Mouse (Mus musculus) CH12.LX (cell line): ENCODE measurements around the gene Rrp8. TPM values are rescaled to one million over a fixed set of nuclear protein-coding genes. Genes with fewer than 3 reads are reported as not detected.
A peak's percentile ranks its signal among the peaks of the same experiment; 100 is the strongest.

Source experiments
- DNase-seq: peaks from one replicate; pipeline ENCODE4 v3.0.0-alpha.2; 2013; ENCODE audit errors: extremely low read depth
- H3K27ac ChIP-seq: 2 replicates; pipeline ENCODE4 v1.5.1; 2012; ENCODE audit warnings: low read depth, mild to moderate bottlenecking, control low read depth, moderate library complexity; ENCODE audit not compliant: insufficient read depth
- H3K27me3 ChIP-seq: replicated peaks from 2 replicates; pipeline ENCODE3; 2012; ENCODE audit warnings: inconsistent platforms
- H3K36me3 ChIP-seq, 2 experiments: replicated peaks in 1 of 2; 2 replicates each; pipeline versions ENCODE3 to v1.6.1; 2012; ENCODE audit warnings: inconsistent platforms in 1 of 2, low read length in 1 of 2, mild to moderate bottlenecking in 1 of 2, mixed read lengths in 1 of 2, moderate library complexity in 1 of 2; ENCODE audit not compliant: control insufficient read depth in 1 of 2, insufficient read depth in 1 of 2
- H3K4me1 ChIP-seq, 2 experiments: 2 replicates each; pipeline ENCODE4 v1.6.1; 2012; ENCODE audit warnings: inconsistent platforms in 1 of 2, moderate library complexity in 1 of 2; ENCODE audit not compliant: insufficient read depth in 2 of 2, control insufficient read depth in 1 of 2
- H3K4me2 ChIP-seq: 2 replicates; pipeline ENCODE4 v1.6.1; 2012; ENCODE audit warnings: low read depth, mild to moderate bottlenecking, control low read depth; ENCODE audit not compliant: poor library complexity, insufficient read depth, severe bottlenecking
- H3K4me3 ChIP-seq, 3 experiments: fragments of 150-350 bp in 1 of 3; sonication (generic) in 1 of 3; replicated peaks in 1 of 3; 2 replicates each; pipeline versions ENCODE3 to v1.5.1; 2011 to 2012; ENCODE audit warnings: low read depth in 2 of 3, low read length in 2 of 3, mild to moderate bottlenecking in 2 of 3, moderate library complexity in 2 of 3, control low read depth in 1 of 3, improper control_type of control experiment in 1 of 3, inconsistent platforms in 1 of 3, mixed read lengths in 1 of 3; ENCODE audit not compliant: poor library complexity in 1 of 3
- H3K79me2 ChIP-seq: replicated peaks from 2 replicates; pipeline ENCODE4 v1.6.1; 2012; ENCODE audit warnings: mild to moderate bottlenecking, moderate library complexity; ENCODE audit not compliant: control insufficient read depth, poor library complexity, insufficient read depth, severe bottlenecking; ENCODE audit errors: extremely low read depth
- H3K9ac ChIP-seq: 2 replicates; pipeline ENCODE4 v1.6.1; 2012; ENCODE audit warnings: low read depth, mild to moderate bottlenecking, control low read depth, moderate library complexity; ENCODE audit not compliant: insufficient read depth
- H3K9me3 ChIP-seq: replicated peaks from 2 replicates; pipeline ENCODE3; 2012; ENCODE audit warnings: low read length, inconsistent platforms, mixed read lengths
- CHD1 ChIP-seq: IDR thresholded peaks from 2 replicates; pipeline ENCODE4 v1.6.1; 2012; ENCODE audit warnings: low read depth, low read length, improper control_type of control experiment, inconsistent platforms
- CHD2 ChIP-seq: IDR thresholded peaks from 2 replicates; pipeline ENCODE4 v1.6.1; 2011; ENCODE audit warnings: low read length, improper control_type of control experiment
- E2F4 ChIP-seq: IDR thresholded peaks from 2 replicates; pipeline ENCODE4 v1.6.1; 2011; ENCODE audit warnings: low read depth, low read length, improper control_type of control experiment; ENCODE audit not compliant: insufficient replicate concordance
- HCFC1 ChIP-seq: IDR thresholded peaks from 2 replicates; pipeline ENCODE4 v1.6.1; 2012; ENCODE audit warnings: low read depth, mild to moderate bottlenecking, inconsistent platforms, low read length, improper control_type of control experiment
- IRF4 ChIP-seq: IDR thresholded peaks from 2 replicates; pipeline ENCODE4 v1.6.1; 2014; ENCODE audit warnings: low read depth, mild to moderate bottlenecking, inconsistent platforms, low read length, improper control_type of control experiment
- JUN ChIP-seq: IDR thresholded peaks from 2 replicates; pipeline ENCODE4 v1.6.1; 2011; ENCODE audit warnings: low read depth, mild to moderate bottlenecking, low read length, improper control_type of control experiment, moderate library complexity; ENCODE audit not compliant: insufficient read depth
- MXI1 ChIP-seq: IDR thresholded peaks from 2 replicates; pipeline ENCODE4 v1.6.1; 2011; ENCODE audit warnings: mild to moderate bottlenecking, low read depth, low read length, improper control_type of control experiment
- NELFE ChIP-seq: IDR thresholded peaks from 2 replicates; pipeline ENCODE4 v1.6.1; 2011; ENCODE audit warnings: low read depth, low read length, improper control_type of control experiment
- POLR2A ChIP-seq: IDR thresholded peaks from 2 replicates; pipeline ENCODE4 v1.6.1; 2011; ENCODE audit warnings: low read depth, mild to moderate bottlenecking, improper control_type of control experiment, low read length
- POLR2AphosphoS2 ChIP-seq: IDR thresholded peaks from 2 replicates; pipeline ENCODE4 v1.6.1; 2011; ENCODE audit warnings: low read depth, low read length, improper control_type of control experiment
- RAD21 ChIP-seq: IDR thresholded peaks from 2 replicates; pipeline ENCODE4 v1.6.1; 2011; ENCODE audit warnings: low read depth, mild to moderate bottlenecking, low read length, improper control_type of control experiment, moderate library complexity
- RCOR1 ChIP-seq: conservative IDR thresholded peaks from 2 replicates; pipeline ENCODE4 v1.6.1; 2012; ENCODE audit warnings: low read depth, mild to moderate bottlenecking, inconsistent platforms, low read length, improper control_type of control experiment
- SIN3A ChIP-seq: IDR thresholded peaks from 2 replicates; pipeline ENCODE4 v1.6.1; 2012; ENCODE audit warnings: low read length, improper control_type of control experiment, inconsistent platforms
- TBP ChIP-seq: conservative IDR thresholded peaks from 2 replicates; pipeline ENCODE4 v1.6.1; 2011; ENCODE audit warnings: low read depth, low read length, improper control_type of control experiment
- TCF12 ChIP-seq: IDR thresholded peaks from 2 replicates; pipeline ENCODE4 v1.6.1; 2014; ENCODE audit warnings: low read depth, mild to moderate bottlenecking, inconsistent platforms, low read length, improper control_type of control experiment
- UBTF ChIP-seq: IDR thresholded peaks from 2 replicates; pipeline ENCODE4 v1.6.1; 2012; ENCODE audit warnings: low read depth, mild to moderate bottlenecking, inconsistent platforms, low read length, improper control_type of control experiment, moderate library complexity
- USF1 ChIP-seq: IDR thresholded peaks from 2 replicates; pipeline ENCODE4 v1.6.1; 2014; ENCODE audit warnings: low read depth, mild to moderate bottlenecking, inconsistent platforms, low read length, improper control_type of control experiment
- USF2 ChIP-seq: conservative IDR thresholded peaks from 2 replicates; pipeline ENCODE4 v1.6.1; 2011; ENCODE audit warnings: low read depth, low read length, improper control_type of control experiment
- ZC3H11A ChIP-seq: IDR thresholded peaks from 2 replicates; pipeline ENCODE4 v1.6.1; 2012; ENCODE audit warnings: low read depth, mild to moderate bottlenecking, inconsistent platforms, low read length, improper control_type of control experiment
- ZNF384 ChIP-seq: IDR thresholded peaks from 2 replicates; pipeline ENCODE4 v1.6.1; 2012; ENCODE audit warnings: low read depth, low read length, improper control_type of control experiment, inconsistent platforms
- dilution Hi-C: fragments of 300-500 bp; cut with MboI; formaldehyde crosslinking; loops from 2 replicates; pipeline ENCODE4 v1.14.3; 2020; ENCODE audit warnings: low sequenced_read_pairs; ENCODE audit not compliant: extremely low pct_unique_long_range_greater_than_20kb, extremely low pct_ligation_motif_present
- in situ Hi-C: fragments of 300-500 bp; cut with MboI; formaldehyde crosslinking; loops from 3 replicates; pipeline ENCODE4 v1.14.3; 2019; ENCODE audit warnings: low sequenced_read_pairs, low pct_ligation_motif_present, low pct_unique_long_range_greater_than_20kb, mixed read lengths
- polyA plus RNA-seq: library from polyadenylated mRNA; unstranded; fragments of >175 nt; gene quantifications from 2 replicates; pipeline ENCODE4 v1.2.1, GENCODE M21; 2012; ENCODE audit warnings: low read depth; ENCODE audit not compliant: insufficient read length
- total RNA-seq, 2 experiments: library from RNA; depleted of rRNA; stranded (reverse); fragments of 300-350 nt in 1 of 2; fragments of >200 nt in 1 of 2; gene quantifications; 2 replicates each; pipeline ENCODE4 v1.2.3; 2012 to 2014

Rrp8 gene
- total RNA-seq (2012; rRNA removed) (28.7 and 43.7 TPM in 2 replicates), total RNA-seq (2014; rRNA removed) (57.3 and 66.0 TPM in 2 replicates), polyA plus RNA-seq (84.2 and 133 TPM in 2 replicates)

DNA sequence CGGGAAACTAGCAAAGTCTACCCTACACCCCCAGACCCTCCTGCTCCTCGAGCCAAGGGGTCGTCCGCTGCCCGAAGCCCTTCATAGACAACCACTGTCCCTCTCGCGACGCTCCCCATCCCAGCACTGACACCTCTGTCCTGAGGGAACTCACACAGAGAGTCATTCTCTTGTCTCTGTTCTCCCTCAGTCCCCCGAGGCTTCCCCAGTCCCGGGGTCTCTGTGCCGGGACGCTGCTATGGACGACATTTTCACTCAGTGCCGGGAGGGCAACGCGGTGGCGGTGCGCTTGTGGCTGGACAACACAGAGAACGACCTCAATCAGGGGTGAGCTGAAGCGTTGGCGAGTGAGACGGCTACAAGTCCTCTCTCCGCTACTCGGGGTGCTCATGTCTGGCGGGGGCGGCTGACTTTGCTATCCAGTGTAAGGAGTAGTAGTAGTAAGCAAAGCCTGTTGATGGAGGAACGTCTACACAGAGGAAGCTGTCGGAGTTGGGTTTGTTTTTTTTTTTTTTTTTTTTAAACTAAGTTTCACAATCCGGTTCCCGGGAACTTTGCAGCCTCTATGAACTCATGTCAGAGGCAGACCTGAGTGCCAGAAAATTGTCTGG lies at the start of gene Rrp8:
TSS of gene Rrp8 (minus strand) at position 475 of the 611 bp plus-strand sequence.
- no peaks in the 10 kb centered on the region for H3K9me3 ChIP-seq
- in situ Hi-C loops (no loop called here), dilution Hi-C loops (no loop called here)
- H3K79me2 ChIP-seq: peaks cover 24% of the 10 kb centered on the region
- H3K4me2 ChIP-seq: peak within 1 kb of the TSS; percentile 90
- peak within 1 kb of the TSS; percentile 80 to 94 (median 89) for H3K4me3 ChIP-seq
- peak within 1 kb of the TSS; percentile 88 for H3K9ac ChIP-seq
- TF ChIP-seq RCOR1 (no peak), POLR2AphosphoS2 (no peak), CHD1 (no peak), ZNF384 (peak; percentile 84), CHD2 (no peak), SIN3A (peak; percentile 63), MXI1 (peak; percentile 50; the same call in 1 of the 2 replicates), E2F4 (no peak)
- peaks cover 52 to 58% of the 10 kb centered on the region in 2 experiments for H3K36me3 ChIP-seq
- peak within 1 kb of the TSS; percentile 5; the same call in 1 of the 2 replicates for H3K27ac ChIP-seq
- peaks cover 11 to 59% of the 10 kb centered on the region in 2 experiments for H3K4me1 ChIP-seq
- DNase-seq: no peak
- H3K27me3 ChIP-seq: no peaks in the 10 kb centered on the region

DNA sequence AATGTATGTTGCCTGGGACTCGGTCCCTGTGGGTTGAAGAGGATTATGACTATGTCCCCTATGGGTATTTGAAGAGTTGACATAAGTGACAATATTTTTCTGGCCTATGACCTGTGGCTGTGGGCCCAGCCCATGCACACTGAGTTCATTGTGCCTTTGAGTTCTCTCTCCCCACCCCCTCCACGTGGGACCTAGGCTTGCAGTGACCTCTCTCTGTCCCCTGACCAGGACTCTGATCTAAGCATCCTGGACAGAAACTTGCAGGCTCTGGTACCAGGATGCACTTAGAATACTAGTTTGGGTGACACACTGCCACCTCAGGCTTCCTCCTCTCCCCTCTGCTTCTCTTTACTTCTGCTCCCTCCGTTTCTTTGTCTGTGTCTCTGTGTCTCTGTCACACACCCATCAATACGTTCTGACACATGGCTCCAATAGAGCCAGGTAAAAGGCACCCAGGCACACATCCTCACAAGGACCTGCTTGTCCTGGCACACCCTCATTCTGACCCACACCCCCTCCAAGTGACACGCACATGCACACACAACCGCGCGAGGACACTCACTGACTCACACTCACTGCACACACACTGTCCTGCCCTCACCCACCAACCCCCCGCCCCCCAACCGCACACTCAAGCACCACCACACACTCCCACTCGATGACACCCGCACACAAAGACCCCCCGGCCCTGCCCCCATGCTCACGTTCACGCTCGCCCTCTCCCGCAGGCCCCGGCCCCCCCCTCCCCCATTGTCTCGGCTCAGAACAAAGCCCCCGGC lies 49.5 kb upstream of the Rrp8 start:
- no peak overlapping the region for H3K4me2 ChIP-seq
- DNase-seq: no peak
- peaks cover 4% of the 10 kb centered on the region for H3K9me3 ChIP-seq
- H3K79me2 ChIP-seq: no peaks in the 10 kb centered on the region
- H3K9ac ChIP-seq: no peak overlapping the region
- in situ Hi-C loops: no loop called here
- H3K27me3 ChIP-seq: peaks cover 3% of the 10 kb centered on the region
- dilution Hi-C loops: no loop called here
- H3K36me3 ChIP-seq: no peaks in the 10 kb centered on the region
- H3K27ac ChIP-seq: no peak overlapping the region
- TF ChIP-seq NELFE (no peak), CHD2 (no peak), CHD1 (no peak), UBTF (no peak), HCFC1 (no peak), ZC3H11A (no peak), USF2 (no peak), TCF12 (no peak), POLR2A (no peak), TBP (no peak), IRF4 (no peak), USF1 (no peak), JUN (no peak), RAD21 (no peak), E2F4 (no peak), RCOR1 (no peak)
- no peak overlapping the region for H3K4me3 ChIP-seq
- no peaks in the 10 kb centered on the region for H3K4me1 ChIP-seq
